Mouse (Mus musculus) kidney, postnatal 0 days (tissue): Measurements from ENCODE around the gene Arhgap24. TPM values are rescaled to one million over a fixed set of nuclear protein-coding genes. Genes with fewer than 3 reads are reported as not detected.
A peak's percentile ranks its signal among the peaks of the same experiment; 100 is the strongest.

Source experiments
- ATAC-seq: fragments of 200-750 bp; cut with Nextera tagmentation; replicated peaks from 2 replicates; pipeline ENCODE4 v1.8.0; 2017; ENCODE audit warnings: low read depth, moderate number of reproducible peaks, moderate TSS enrichment, moderate library complexity; ENCODE audit not compliant: low FRiP score
- DNase-seq: peaks from one replicate; pipeline ENCODE4 v3.0.0-alpha.2; 2016; ENCODE audit warnings: low spot score
- H3K27ac ChIP-seq: fragments of 300-500 bp; sonication (generic); 2 replicates; pipeline ENCODE4 v1.5.1; 2014; ENCODE audit warnings: mild to moderate bottlenecking
- H3K27me3 ChIP-seq: fragments of 300-500 bp; sonication (generic); 2 replicates; pipeline ENCODE4 v1.6.1; 2014; ENCODE audit warnings: low read length, mixed read lengths; ENCODE audit not compliant: insufficient read depth
- H3K36me3 ChIP-seq: fragments of 300-500 bp; sonication (generic); 2 replicates; pipeline ENCODE4 v1.6.1; 2014; ENCODE audit warnings: low read length, mixed read lengths; ENCODE audit not compliant: insufficient read depth
- H3K4me1 ChIP-seq: fragments of 300-500 bp; sonication (generic); replicated peaks from 2 replicates; pipeline ENCODE4 v1.6.1; 2014; ENCODE audit warnings: antibody characterized with exemption, low read length, mixed read lengths; ENCODE audit not compliant: insufficient read depth
- H3K4me2 ChIP-seq: fragments of 300-500 bp; sonication (generic); 2 replicates; pipeline ENCODE4 v1.6.1; 2014; ENCODE audit warnings: mild to moderate bottlenecking, low read length, moderate library complexity, mixed read lengths
- H3K4me3 ChIP-seq: fragments of 300-500 bp; sonication (generic); replicated peaks from 2 replicates; pipeline ENCODE4 v1.5.1; 2014; ENCODE audit warnings: low read depth, low read length
- H3K9ac ChIP-seq: fragments of 300-500 bp; sonication (generic); 2 replicates; pipeline ENCODE4 v1.6.1; 2014; ENCODE audit warnings: low read depth, low read length
- H3K9me3 ChIP-seq: fragments of 300-500 bp; sonication (generic); replicated peaks from 2 replicates; pipeline ENCODE4 v1.6.1; 2016; ENCODE audit warnings: low read length, inconsistent platforms, mixed read lengths
- CTCF ChIP-seq: IDR thresholded peaks from 2 replicates; pipeline ENCODE4 v1.5.1; 2016; ENCODE audit warnings: antibody characterized with exemption, low read depth, mild to moderate bottlenecking, moderate library complexity
- WGBS: fragments of 180-500 bp; shearing (Covaris S2); extraction: QIAGEN DNeasy Blood & Tissue Kit; methylation state at CpG from one replicate; pipeline ENCODE4 v1.1.7; 2014; 5-methylcytosine and 5-hydroxymethylcytosine counted together
- polyA plus RNA-seq: library from polyadenylated mRNA; unstranded; fragments of >200 nt; fragmentation: Nextera tagmentation; extraction: Ambion mirVana; gene quantifications from 2 replicates; pipeline ENCODE4 v1.2.1, GENCODE M21; 2015

The Arhgap24 gene
- polyA plus RNA-seq, 1 experiment from 2014 or later: 99.9 TPM

DNA sequence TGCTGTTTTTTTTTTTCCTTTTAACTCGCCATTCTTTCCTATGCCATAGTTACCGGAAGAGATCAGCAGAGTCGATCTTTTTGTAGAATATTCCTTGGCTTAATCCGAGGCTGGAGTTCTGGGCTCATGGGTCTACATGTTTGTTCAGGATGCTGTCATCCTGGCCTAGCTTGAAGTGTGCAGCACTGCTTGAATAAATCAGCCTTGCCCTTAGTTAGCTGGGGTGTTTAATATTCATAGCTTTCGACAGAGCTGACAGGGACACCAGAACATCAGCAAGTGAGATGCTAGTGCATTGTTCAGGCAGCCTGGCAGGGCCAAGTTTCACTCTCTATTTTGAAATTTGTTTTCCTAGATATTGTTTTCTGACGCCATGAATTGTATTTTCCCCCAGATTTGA, 79.1 kb downstream of the Arhgap24 start:
- no peak for ATAC-seq

DNA sequence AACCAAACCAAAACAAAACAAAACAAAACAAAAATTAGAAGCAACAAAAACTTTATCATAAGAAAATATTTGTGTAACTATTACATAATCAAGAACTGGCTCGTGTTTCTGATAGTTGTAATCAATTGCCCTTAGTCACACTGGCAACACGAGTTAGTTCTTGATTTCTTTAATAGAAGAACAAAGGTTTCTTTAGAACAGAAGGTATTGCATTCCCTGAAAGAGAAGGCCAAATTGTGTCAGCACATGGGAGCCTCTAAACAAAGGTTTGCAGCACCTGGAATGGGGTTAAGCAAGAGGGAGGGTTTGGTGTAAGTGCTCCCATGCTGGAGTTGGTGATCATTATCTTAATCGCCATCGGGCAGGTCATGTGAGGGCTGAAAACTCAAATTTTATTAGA, 82.8 kb downstream of the Arhgap24 start:
- Histone ChIP-seq H3K4me3 (no peak overlapping the region), H3K27me3 (no peaks in the 10 kb centered on the region), H3K27ac (no peak overlapping the region), H3K36me3 (no peaks in the 10 kb centered on the region), H3K4me1 (no peaks in the 10 kb centered on the region), H3K9me3 (no peaks in the 10 kb centered on the region), H3K9ac (no peak overlapping the region), H3K4me2 (no peak overlapping the region)
- WGBS: 62% methylated on average over 4 of the region's 4 CpGs
- TF ChIP-seq CTCF: no peak
- DNase-seq (no peak), ATAC-seq (no peak)

More for the DNA sequence above, 79.1 kb downstream of the Arhgap24 start:
- Histone ChIP-seq H3K27ac (no peak overlapping the region), H3K36me3 (no peaks in the 10 kb centered on the region), H3K9me3 (no peaks in the 10 kb centered on the region), H3K4me3 (no peak overlapping the region), H3K27me3 (no peaks in the 10 kb centered on the region), H3K4me2 (no peak overlapping the region), H3K9ac (no peak overlapping the region), H3K4me1 (no peaks in the 10 kb centered on the region)
- no peak for DNase-seq
- WGBS: 72% methylated on average over 6 of the region's 6 CpGs
- no peak for TF ChIP-seq CTCF

DNA sequence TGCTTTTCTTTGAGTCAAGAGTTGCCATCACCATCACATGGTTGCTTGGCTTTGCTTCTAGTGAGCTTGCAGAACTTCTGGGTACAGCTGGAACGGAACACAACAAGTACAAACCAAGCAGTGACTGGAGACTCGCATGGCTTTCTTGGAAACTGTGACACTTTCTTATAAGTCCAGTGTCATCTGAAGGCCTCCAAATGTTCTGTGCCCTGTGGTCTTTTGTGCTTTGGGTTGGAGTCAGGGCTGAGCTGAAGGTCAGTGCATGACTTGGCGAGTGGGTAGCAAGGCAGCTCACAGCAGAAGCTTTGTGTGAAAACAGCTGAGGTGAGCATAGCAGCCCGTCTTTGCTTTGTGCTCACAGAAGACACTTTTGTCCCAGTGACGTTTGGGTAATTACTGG, 87.6 kb downstream of the Arhgap24 start:
- no peak overlapping the region for H3K27ac ChIP-seq
- no peak for DNase-seq
- no peak overlapping the region for H3K4me2 ChIP-seq
- no peaks in the 10 kb centered on the region for H3K4me1 ChIP-seq
- TF ChIP-seq CTCF: no peak
- no peaks in the 10 kb centered on the region for H3K27me3 ChIP-seq
- no peaks in the 10 kb centered on the region for H3K9me3 ChIP-seq
- 72% methylated on average over 5 of the region's 5 CpGs for WGBS
- H3K36me3 ChIP-seq: no peaks in the 10 kb centered on the region
- no peak for ATAC-seq
- no peak overlapping the region for H3K9ac ChIP-seq
- H3K4me3 ChIP-seq: no peak overlapping the region

DNA sequence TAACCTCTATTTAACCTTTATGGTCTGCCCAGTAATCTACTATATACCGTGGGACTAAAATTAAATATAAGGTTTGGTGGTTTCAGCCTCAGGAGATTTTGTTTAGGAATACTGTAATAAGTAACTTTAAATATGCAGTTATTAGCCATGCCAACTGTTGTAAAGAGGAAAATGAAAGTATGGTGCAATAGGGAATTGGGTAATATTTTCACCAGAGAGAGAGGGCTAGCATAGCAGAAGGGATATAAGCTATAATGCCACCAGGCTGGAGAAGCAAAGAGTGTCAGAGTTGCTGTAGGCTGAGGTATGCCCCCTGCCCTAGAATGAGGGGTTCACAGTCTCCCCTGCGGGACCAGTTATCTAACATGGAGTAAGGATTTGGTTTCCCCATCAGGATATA, 90.3 kb downstream of the Arhgap24 start:
- Histone ChIP-seq H3K9ac (no peak overlapping the region), H3K9me3 (0 out of 2 replicates have a peak, but pooled peaks cover 3% of the 10 kb centered on the region), H3K27ac (no peak overlapping the region), H3K36me3 (no peaks in the 10 kb centered on the region), H3K4me1 (no peaks in the 10 kb centered on the region), H3K4me2 (no peak overlapping the region), H3K4me3 (no peak overlapping the region), H3K27me3 (no peaks in the 10 kb centered on the region)
- WGBS: 83% methylated on average over 2 of the region's 2 CpGs
- ATAC-seq (no peak), DNase-seq (no peak)
- no peak for TF ChIP-seq CTCF

DNA sequence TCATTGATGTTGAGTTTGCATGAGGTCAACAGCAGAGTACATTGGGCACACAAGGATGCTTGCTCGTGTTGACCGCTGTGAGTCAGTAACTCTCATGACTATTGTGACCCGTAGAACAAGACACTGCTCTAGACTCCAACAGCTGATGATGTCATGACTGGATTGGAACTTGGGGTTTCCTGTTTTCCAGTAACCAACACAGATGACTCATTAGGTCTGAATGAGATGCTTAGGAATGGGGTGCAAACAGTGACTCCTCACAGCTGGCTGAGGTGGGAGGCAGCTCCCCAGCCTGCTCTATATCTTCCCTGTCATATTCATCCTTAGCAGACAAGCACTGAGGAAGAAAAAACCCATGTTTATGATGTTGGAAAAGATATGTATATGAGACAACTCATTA, 95.6 kb downstream of the Arhgap24 start:
- Histone ChIP-seq H3K4me3 (no peak overlapping the region), H3K27me3 (no peaks in the 10 kb centered on the region), H3K4me2 (no peak overlapping the region), H3K4me1 (no peaks in the 10 kb centered on the region), H3K9me3 (0 out of 2 replicates have a peak, but pooled peaks cover 3% of the 10 kb centered on the region), H3K36me3 (no peaks in the 10 kb centered on the region), H3K27ac (no peak overlapping the region), H3K9ac (no peak overlapping the region)
- ATAC-seq: no peak
- no peak for TF ChIP-seq CTCF
- 93% methylated on average over 3 of the region's 3 CpGs for WGBS
- no peak for DNase-seq

DNA sequence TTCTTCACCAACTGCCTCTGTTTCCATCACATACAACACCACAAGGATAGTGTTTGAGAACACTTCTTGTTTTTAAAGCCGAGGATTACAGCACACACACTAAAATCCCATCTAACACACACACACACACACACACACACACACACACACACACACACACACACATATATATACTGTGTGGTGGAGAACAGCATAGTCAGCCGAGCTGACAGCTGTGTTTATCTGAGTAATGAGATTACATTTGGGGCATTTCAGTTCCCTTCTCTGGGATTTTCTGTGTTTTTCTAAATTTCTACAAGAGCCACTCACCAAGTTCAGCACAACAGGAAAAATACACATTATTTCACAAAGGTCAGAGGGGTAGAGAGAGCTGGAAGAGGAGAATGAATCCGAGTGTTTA, 96.5 kb downstream of the Arhgap24 start:
- TF ChIP-seq CTCF: no peak
- Histone ChIP-seq H3K27me3 (no peaks in the 10 kb centered on the region), H3K4me3 (no peak overlapping the region), H3K4me1 (no peaks in the 10 kb centered on the region), H3K9ac (no peak overlapping the region), H3K27ac (no peak overlapping the region), H3K36me3 (no peaks in the 10 kb centered on the region), H3K4me2 (no peak overlapping the region), H3K9me3 (0 out of 2 replicates have a peak, but pooled peaks cover 3% of the 10 kb centered on the region)
- 42% methylated on average over 3 of the region's 3 CpGs for WGBS
- ATAC-seq: no peak
- DNase-seq: peak; percentile 34

DNA sequence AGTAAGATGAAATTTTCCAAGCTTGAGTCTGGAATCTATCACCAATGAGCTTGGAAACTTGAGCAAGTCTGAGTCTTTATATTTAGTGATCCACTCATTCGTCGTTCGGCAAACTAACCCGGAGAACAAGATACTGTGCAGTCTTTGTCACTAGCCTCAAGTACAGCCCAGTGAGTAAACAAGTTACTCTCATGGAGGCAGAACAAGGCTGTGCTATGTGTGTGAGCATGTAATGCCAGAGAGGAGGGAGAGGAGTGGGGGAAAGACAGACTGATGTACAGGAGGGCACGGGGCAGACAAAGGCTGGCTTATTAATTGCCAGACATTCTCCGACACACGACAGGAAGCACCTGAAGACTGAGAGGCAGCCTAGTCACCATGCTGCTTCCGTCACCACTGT, 97.2 kb downstream of the Arhgap24 start:
- H3K27me3 ChIP-seq: no peaks in the 10 kb centered on the region
- 65% methylated on average over 8 of the region's 8 CpGs for WGBS
- DNase-seq (no peak), ATAC-seq (no peak)
- H3K4me3 ChIP-seq: no peak overlapping the region
- H3K9ac ChIP-seq: no peak overlapping the region
- 0 out of 2 replicates have a peak, but pooled peaks cover 3% of the 10 kb centered on the region for H3K9me3 ChIP-seq
- no peak overlapping the region for H3K4me2 ChIP-seq
- H3K4me1 ChIP-seq: no peaks in the 10 kb centered on the region
- no peak overlapping the region for H3K27ac ChIP-seq
- no peak for TF ChIP-seq CTCF
- H3K36me3 ChIP-seq: no peaks in the 10 kb centered on the region
